Mouse (Mus musculus) liver, embryonic 12.5 days (tissue): ENCODE measurements around the gene Bloc1s2. TPM values are rescaled to one million over a fixed set of nuclear protein-coding genes. Genes with fewer than 3 reads are reported as not detected.

Source experiments
- ATAC-seq: fragments of 200-750 bp; cut with Nextera tagmentation; 2 replicates; pipeline ENCODE4 v1.8.0; 2017; ENCODE audit warnings: moderate number of reproducible peaks, mild to moderate bottlenecking, moderate library complexity
- H3K27ac ChIP-seq: fragments of 300-500 bp; sonication (generic); 2 replicates; pipeline ENCODE4 v1.5.1; 2016; ENCODE audit warnings: mild to moderate bottlenecking
- H3K27me3 ChIP-seq: fragments of 300-500 bp; sonication (generic); replicated peaks from 2 replicates; pipeline ENCODE4 v1.6.1; 2016; ENCODE audit warnings: mild to moderate bottlenecking, moderate library complexity
- H3K36me3 ChIP-seq: fragments of 300-500 bp; sonication (generic); 2 replicates; pipeline ENCODE4 v1.6.1; 2016; ENCODE audit warnings: mild to moderate bottlenecking, moderate library complexity
- H3K4me1 ChIP-seq: fragments of 300-500 bp; sonication (generic); 2 replicates; pipeline ENCODE4 v1.6.1; 2016
- H3K4me2 ChIP-seq: fragments of 300-500 bp; sonication (generic); 2 replicates; pipeline ENCODE4 v1.6.1; 2016; ENCODE audit warnings: mild to moderate bottlenecking, moderate library complexity
- H3K4me3 ChIP-seq: fragments of 300-500 bp; sonication (generic); 2 replicates; pipeline ENCODE4 v1.5.1; 2016; ENCODE audit warnings: mild to moderate bottlenecking, moderate library complexity
- H3K9ac ChIP-seq: fragments of 300-500 bp; sonication (generic); 2 replicates; pipeline ENCODE4 v1.6.1; 2016; ENCODE audit warnings: mild to moderate bottlenecking, moderate library complexity
- H3K9me3 ChIP-seq: fragments of 300-500 bp; sonication (generic); replicated peaks from 2 replicates; pipeline ENCODE4 v1.6.1; 2016; ENCODE audit warnings: mild to moderate bottlenecking, moderate library complexity
- WGBS: fragments of 180-500 bp; shearing (Covaris S2); methylation state at CpG from one replicate; pipeline ENCODE4 v1.1.7; 2016; ENCODE audit not compliant: insufficient replicate concordance; 5-methylcytosine and 5-hydroxymethylcytosine counted together
- polyA plus RNA-seq: library from polyadenylated mRNA; unstranded; fragments of >200 nt; fragmentation: Nextera tagmentation; extraction: Ambion mirVana; gene quantifications from 2 replicates; pipeline ENCODE4 v1.2.1, GENCODE M21; 2016

Bloc1s2 gene
- polyA plus RNA-seq, 1 experiment from 2014 or later, result 61.6 TPM

DNA sequence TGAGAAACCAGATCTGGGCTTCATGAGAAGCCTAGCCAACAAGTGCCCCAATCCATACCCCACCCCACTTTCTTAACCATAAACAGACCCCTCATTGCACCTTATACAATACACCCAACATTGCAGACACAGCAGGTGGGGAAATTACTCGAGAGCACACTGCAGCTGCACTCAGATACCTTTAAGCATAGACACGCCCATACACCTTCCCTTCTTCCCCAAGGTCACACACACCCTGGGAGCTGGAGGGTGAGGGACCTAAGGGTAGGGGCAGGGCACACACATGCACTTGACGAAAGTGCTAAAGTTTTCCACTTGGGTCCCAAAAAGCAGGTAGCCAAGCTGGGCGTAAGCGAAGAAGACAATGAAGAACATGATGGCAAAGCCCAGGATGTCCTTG, 7.5 kb upstream of the Bloc1s2 start:
- Histone ChIP-seq H3K4me3 (no peak overlapping the region), H3K4me2 (no peak overlapping the region), H3K27me3 (peaks cover 56% of the 10 kb centered on the region), H3K9ac (no peak overlapping the region), H3K4me1 (no peaks in the 10 kb centered on the region), H3K36me3 (no peaks in the 10 kb centered on the region), H3K9me3 (no peaks in the 10 kb centered on the region), H3K27ac (no peak overlapping the region)
- no peak for ATAC-seq
- WGBS, result 55% methylated on average over 5 of the region's 5 CpGs

DNA sequence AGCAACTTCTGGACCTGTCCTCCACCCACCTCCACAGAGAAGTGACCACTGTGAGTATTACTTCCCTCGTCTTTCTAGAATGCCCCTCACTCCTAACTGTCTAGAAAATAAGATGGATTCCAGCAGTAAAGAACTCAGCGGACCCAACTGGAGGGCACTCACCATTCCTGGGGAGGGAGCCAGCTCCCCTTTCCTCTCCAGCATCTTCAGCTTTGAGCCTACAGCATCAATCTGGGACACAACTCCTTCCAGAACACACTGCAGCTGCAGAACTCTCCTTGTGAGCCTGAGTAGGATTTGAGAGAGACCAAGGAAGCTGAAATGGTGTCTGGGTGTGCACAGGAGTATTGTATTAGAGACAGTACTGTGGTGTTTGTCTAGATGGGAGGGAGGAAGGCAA, 2.7 kb upstream of the Bloc1s2 start:
- ATAC-seq, result no peak

GRCm38 (mm10) chr19:44148345-44148744, 2.1 kb upstream of the Bloc1s2 start:
- Histone ChIP-seq H3K4me1 (peaks cover 22% of the 10 kb centered on the region), H3K9me3 (no peaks in the 10 kb centered on the region), H3K36me3 (peaks cover 11% of the 10 kb centered on the region), H3K4me3 (no peak overlapping the region), H3K4me2 (no peak overlapping the region), H3K27me3 (peaks cover 21% of the 10 kb centered on the region), H3K9ac (no peak overlapping the region), H3K27ac (no peak overlapping the region)
- 23% methylated on average over 2 of the region's 2 CpGs for WGBS
- no peak for ATAC-seq

More for the DNA sequence above, 2.7 kb upstream of the Bloc1s2 start:
- H3K4me3 ChIP-seq, result no peak overlapping the region
- peaks cover 22% of the 10 kb centered on the region for H3K4me1 ChIP-seq
- 49% methylated on average over 2 of the region's 2 CpGs for WGBS
- no peaks in the 10 kb centered on the region for H3K9me3 ChIP-seq
- H3K27ac ChIP-seq, result no peak overlapping the region
- no peak overlapping the region for H3K9ac ChIP-seq
- no peak overlapping the region for H3K4me2 ChIP-seq
- peaks cover 21% of the 10 kb centered on the region for H3K27me3 ChIP-seq
- H3K36me3 ChIP-seq, result peaks cover 5% of the 10 kb centered on the region

- Histone ChIP-seq H3K27ac (no peak overlapping the region), H3K36me3 (peaks cover 25% of the 10 kb centered on the region), H3K4me3 (no peak overlapping the region), H3K9ac (no peak overlapping the region), H3K9me3 (no peaks in the 10 kb centered on the region), H3K27me3 (peaks cover 10% of the 10 kb centered on the region), H3K4me2 (peak overlapping the region; percentile 90), H3K4me1 (peaks cover 22% of the 10 kb centered on the region)
- ATAC-seq, result no peak
- 90% methylated on average over 8 of the region's 8 CpGs for WGBS
Measured at GRCm38 (mm10) chr19:44146951-44147350, 705 bp upstream of the Bloc1s2 start.

GRCm38 (mm10) chr19:44146568-44146879, 278 bp upstream of the Bloc1s2 start:
- peak overlapping the region; percentile 90 for H3K4me2 ChIP-seq
- ATAC-seq, result peak; percentile 53; the same call in 1 of the 2 replicates
- H3K9ac ChIP-seq, result peak overlapping the region; percentile 76; the same call in 1 of the 2 replicates
- no peaks in the 10 kb centered on the region for H3K9me3 ChIP-seq
- H3K4me1 ChIP-seq, result peaks cover 22% of the 10 kb centered on the region
- no peak overlapping the region for H3K27ac ChIP-seq
- peak overlapping the region; percentile 78 for H3K4me3 ChIP-seq
- peaks cover 8% of the 10 kb centered on the region for H3K27me3 ChIP-seq
- WGBS, result 59% methylated on average over 9 of the region's 9 CpGs
- peaks cover 29% of the 10 kb centered on the region for H3K36me3 ChIP-seq

GRCm38 (mm10) chr19:44144366-44144765, 1.9 kb downstream of the Bloc1s2 start:
- Histone ChIP-seq H3K9me3 (no peaks in the 10 kb centered on the region), H3K4me1 (peaks cover 22% of the 10 kb centered on the region), H3K36me3 (peaks cover 47% of the 10 kb centered on the region), H3K4me2 (no peak overlapping the region), H3K4me3 (no peak overlapping the region), H3K27ac (no peak overlapping the region), H3K9ac (no peak overlapping the region), H3K27me3 (peaks cover 5% of the 10 kb centered on the region; the same call in 1 of the 2 replicates)
- ATAC-seq, result no peak
- WGBS, result 39% methylated on average over 9 of the region's 9 CpGs

DNA sequence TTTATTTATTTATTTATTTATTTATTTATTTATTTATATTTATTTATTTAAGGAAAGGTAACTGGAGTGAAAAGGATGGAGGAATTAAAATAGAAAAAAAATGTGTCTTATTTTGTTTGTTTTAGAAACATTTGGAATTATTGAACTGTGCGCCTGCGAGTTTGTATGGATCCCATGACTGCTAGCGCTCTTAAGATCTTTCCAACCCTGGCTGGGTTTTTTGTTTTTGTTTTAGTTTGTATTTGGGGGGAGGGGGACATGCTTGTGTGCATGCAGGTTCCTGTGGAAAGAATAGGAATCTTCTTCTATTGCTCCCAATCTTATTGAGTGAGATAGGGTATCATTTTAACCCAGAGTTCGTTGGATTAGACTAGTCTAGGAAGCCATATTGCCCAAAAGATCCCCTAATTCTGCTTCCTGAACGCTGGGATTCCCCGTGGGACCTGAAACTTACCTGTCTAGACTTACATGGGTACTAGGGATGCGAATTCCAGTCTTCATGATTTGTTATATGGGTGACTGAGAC, 10.2 kb downstream of the Bloc1s2 start:
- Histone ChIP-seq H3K4me1 (peaks cover 25% of the 10 kb centered on the region), H3K4me3 (peak overlapping the region; percentile 73), H3K27ac (no peak overlapping the region), H3K9me3 (no peaks in the 10 kb centered on the region), H3K27me3 (no peaks in the 10 kb centered on the region), H3K36me3 (peaks cover 44% of the 10 kb centered on the region), H3K4me2 (peak overlapping the region; percentile 76), H3K9ac (peak overlapping the region; percentile 43; the same call in 1 of the 2 replicates)
- WGBS, result 17% methylated on average over 7 of the region's 7 CpGs
- ATAC-seq, result 0 out of 2 replicates have a peak, but pooled peaks have one; percentile 25

DNA sequence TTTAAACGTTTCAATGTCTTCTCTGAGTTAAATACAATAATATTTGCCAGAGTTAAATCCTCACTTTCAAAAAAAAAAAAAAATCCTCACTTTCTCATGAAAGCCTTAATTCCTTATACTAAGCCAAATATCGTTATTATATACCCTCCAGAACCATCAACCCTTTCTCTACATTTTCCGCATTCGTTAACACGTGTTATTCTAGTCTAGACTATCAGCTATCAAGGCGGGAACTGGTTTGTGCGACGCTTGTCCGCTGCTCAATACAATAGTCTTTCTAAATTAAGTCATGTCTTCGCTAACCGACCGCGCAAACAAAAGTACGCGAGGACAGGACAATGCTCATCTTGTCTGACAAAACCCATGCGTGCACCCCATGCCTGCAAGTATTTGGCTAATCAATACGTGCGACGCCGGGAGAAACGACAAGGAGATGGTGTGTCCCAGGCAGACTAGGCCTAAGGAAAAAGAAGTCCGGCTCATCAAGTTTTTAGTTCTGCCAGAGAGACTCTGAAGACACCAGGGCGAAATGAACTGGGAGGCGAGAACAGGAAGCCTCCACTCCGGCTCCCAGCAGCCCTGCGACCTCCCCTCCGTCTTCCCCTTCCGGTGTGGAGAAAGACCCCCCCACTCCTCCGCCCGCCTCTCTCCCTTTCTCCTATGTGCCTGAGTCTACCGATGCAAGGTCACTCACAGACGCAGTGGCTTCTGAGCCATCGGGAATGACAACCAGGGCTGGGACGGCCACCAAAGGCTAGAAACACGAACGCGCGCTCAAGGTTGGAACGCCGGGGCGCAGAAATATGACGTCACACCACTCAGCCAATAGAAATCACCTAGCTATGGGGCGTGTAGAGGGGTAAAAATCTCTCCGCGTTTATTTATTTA, 10.9 kb downstream of the Bloc1s2 start, which contains the start of gene Cwf19l1:
TSS of gene Cwf19l1 (minus strand) at position 805 of the 888 bp plus-strand sequence.
- no peaks in the 10 kb centered on the region for H3K9me3 ChIP-seq
- ATAC-seq, result peak; percentile 86

GRCm38 (mm10) chr19:44132917-44133316, 13.3 kb downstream of the Bloc1s2 start:
- Histone ChIP-seq H3K27ac (no peak overlapping the region), H3K9me3 (no peaks in the 10 kb centered on the region), H3K4me1 (peaks cover 25% of the 10 kb centered on the region), H3K4me3 (no peak overlapping the region), H3K36me3 (peaks cover 49% of the 10 kb centered on the region), H3K4me2 (no peak overlapping the region), H3K9ac (no peak overlapping the region), H3K27me3 (no peaks in the 10 kb centered on the region)
- 74% methylated on average over 5 of the region's 5 CpGs for WGBS
- ATAC-seq, result no peak

More for the DNA sequence above, 10.9 kb downstream of the Bloc1s2 start, which contains the start of gene Cwf19l1:
- peaks cover 25% of the 10 kb centered on the region for H3K4me1 ChIP-seq
- peaks cover 46% of the 10 kb centered on the region for H3K36me3 ChIP-seq
- under 1% methylated on average over 45 of the region's 45 CpGs for WGBS
- peak within 1 kb of the TSS; percentile 73 for H3K4me3 ChIP-seq
- no peaks in the 10 kb centered on the region for H3K27me3 ChIP-seq
- peak within 1 kb of the TSS; percentile 74 for H3K9ac ChIP-seq
- peak within 1 kb of the TSS; percentile 76 for H3K4me2 ChIP-seq
- H3K27ac ChIP-seq, result peak within 1 kb of the TSS; percentile 82

DNA sequence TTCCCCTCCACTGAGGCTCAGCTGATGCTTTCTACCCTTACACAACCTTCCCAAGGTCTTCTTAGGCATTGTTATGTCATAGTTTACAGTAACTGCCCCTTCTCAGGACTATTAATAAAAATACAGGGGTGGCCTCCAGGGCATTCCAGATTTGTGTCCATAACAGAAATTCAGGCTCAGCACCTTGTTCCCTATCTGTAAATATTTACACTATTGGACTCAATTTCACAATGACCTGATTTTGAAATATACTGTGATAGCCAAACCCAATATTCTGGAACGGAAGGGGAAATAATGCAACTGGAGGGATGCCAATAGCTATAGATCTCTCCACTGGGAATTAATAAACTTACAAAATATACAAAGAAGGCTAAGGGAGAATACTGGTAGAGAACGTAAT, 17.7 kb downstream of the Bloc1s2 start:
- no peaks in the 10 kb centered on the region for H3K27me3 ChIP-seq
- 84% methylated on average over 2 of the region's 2 CpGs for WGBS
- peaks cover 8% of the 10 kb centered on the region for H3K4me1 ChIP-seq
- H3K9me3 ChIP-seq, result no peaks in the 10 kb centered on the region
- H3K9ac ChIP-seq, result no peak overlapping the region
- no peak overlapping the region for H3K27ac ChIP-seq
- ATAC-seq, result no peak
- H3K36me3 ChIP-seq, result peaks cover 92% of the 10 kb centered on the region
- H3K4me3 ChIP-seq, result no peak overlapping the region
- no peak overlapping the region for H3K4me2 ChIP-seq

DNA sequence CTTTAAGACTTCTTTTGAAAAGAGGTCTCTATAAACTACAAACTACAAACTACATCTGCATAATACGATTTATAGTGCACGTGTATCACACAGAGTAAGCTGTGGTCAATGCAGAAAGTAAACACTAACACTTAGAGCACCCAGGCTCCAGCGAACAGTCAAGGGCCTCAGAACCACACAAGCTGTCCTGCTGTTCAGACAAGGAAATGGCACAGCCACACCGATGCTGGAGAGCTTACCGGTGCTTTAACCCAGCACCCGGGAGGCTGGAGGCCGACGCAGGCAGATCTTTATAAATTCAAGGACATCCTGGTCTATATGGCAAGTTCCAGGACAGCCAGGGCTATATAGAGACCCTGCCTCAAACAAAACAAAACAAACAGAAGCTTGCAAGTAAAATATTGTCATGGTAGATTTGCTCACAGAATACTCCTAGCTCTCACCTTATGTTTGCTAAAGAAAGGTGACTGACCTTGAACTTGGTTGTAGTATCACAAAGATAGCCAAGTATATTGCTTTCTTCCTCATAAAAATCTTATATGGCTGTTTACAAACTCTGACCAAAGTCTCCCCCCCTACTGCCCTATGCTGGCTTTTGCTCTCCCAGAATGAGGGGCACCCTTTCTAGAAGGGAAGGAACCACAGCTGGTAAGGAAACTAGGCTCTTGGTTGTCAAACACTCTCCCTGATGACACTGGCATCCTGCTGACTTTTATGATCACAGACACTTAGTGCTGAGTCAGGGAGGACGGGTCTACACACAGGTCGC, 18.3 kb downstream of the Bloc1s2 start:
- Histone ChIP-seq H3K4me2 (no peak overlapping the region), H3K9ac (no peak overlapping the region), H3K4me3 (no peak overlapping the region), H3K9me3 (no peaks in the 10 kb centered on the region), H3K27me3 (no peaks in the 10 kb centered on the region), H3K36me3 (peaks cover 96% of the 10 kb centered on the region), H3K4me1 (0 out of 2 replicates have a peak, but pooled peaks cover 1% of the 10 kb centered on the region), H3K27ac (no peak overlapping the region)
- no peak for ATAC-seq
- 85% methylated on average over 10 of the region's 10 CpGs for WGBS

- Histone ChIP-seq H3K4me2 (no peak overlapping the region), H3K9me3 (no peaks in the 10 kb centered on the region), H3K4me1 (no peaks in the 10 kb centered on the region), H3K36me3 (peaks cover 96% of the 10 kb centered on the region), H3K27ac (no peak overlapping the region), H3K9ac (no peak overlapping the region), H3K4me3 (no peak overlapping the region), H3K27me3 (no peaks in the 10 kb centered on the region)
- ATAC-seq, result no peak
- 83% methylated on average over 7 of the region's 7 CpGs for whole genome bisulfite sequencing
Measured at GRCm38 (mm10) chr19:44121137-44121536, 25.1 kb downstream of the Bloc1s2 start.
